Mouse (Mus musculus): ENCODE results near the gene Frmd8.

DNA sequence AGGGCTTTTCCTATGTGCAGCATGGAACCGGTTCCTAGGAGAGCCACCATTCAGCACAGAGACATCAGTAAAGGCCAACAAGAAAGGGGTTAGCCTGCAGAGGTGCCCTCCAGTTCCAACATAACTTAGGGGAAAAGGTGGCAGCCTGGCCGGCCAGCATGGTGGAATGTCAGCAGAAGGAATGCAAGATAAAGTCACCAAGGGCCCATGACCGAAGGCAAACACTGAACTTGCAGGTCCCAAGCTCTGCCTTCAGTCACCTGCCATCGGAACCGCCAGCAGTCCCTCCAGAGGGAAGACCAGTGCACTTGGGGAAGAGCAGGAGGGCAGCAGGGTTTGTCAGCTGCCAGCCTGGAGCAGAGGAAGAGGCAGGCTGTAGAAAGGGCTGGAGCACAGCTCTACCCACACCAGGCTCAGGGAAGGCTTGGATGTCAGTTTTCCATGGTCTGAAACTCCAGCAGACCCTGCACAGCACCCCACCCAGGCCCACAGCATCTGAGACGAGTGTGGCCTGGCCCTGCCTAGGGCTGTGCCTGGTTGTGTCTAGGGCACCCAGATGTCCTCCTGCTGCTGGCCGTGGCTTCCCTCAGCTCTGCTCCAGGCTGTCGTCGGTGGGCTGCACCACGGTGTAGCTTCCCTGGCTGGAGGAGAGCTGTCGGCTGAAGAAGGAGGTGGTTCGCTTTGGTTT, 22.9 kb downstream of the Frmd8 start:
- TF ChIP-seq ZC3H11A (IDR thresholded peaks at IDR 0.05; ENCODE audit: borderline replicate concordance, low read depth, low read length), result no peak
- TF ChIP-seq MAFK (IDR thresholded peaks at IDR 0.05; ENCODE audit: insufficient read depth, low read depth, low read length), result no peak
- TF ChIP-seq CHD2 (IDR thresholded peaks at IDR 0.05; ENCODE audit: low read depth, low read length), result no peak
- no peak for TF ChIP-seq HCFC1 (IDR thresholded peaks at IDR 0.05; ENCODE audit: borderline replicate concordance, insufficient read depth, low read length)
- TF ChIP-seq ZNF384 (IDR thresholded peaks at IDR 0.05; ENCODE audit: low read depth, low read length), result no peak
